Mouse (Mus musculus) heart, embryonic 12.5 days (tissue): ENCODE results near the gene Fez1. TPM values are rescaled to one million over a fixed set of nuclear protein-coding genes. Genes with fewer than 3 reads are reported as not detected.

Source experiments
- ATAC-seq: fragments of 200-750 bp; cut with Nextera tagmentation; 2 replicates; pipeline ENCODE4 v1.8.0; 2017; ENCODE audit warnings: moderate TSS enrichment, moderate library complexity; ENCODE audit not compliant: insufficient number of reproducible peaks, low FRiP score
- H3K27ac ChIP-seq: fragments of 300-500 bp; sonication (generic); 2 replicates; pipeline ENCODE4 v1.5.1; 2016; ENCODE audit warnings: mild to moderate bottlenecking, moderate library complexity; ENCODE audit not compliant: poor library complexity, severe bottlenecking
- H3K27me3 ChIP-seq: fragments of 300-500 bp; sonication (generic); replicated peaks from 2 replicates; pipeline ENCODE4 v1.6.1; 2016; ENCODE audit warnings: mild to moderate bottlenecking, moderate library complexity
- H3K36me3 ChIP-seq: fragments of 300-500 bp; sonication (generic); 2 replicates; pipeline ENCODE4 v1.6.1; 2016; ENCODE audit warnings: mild to moderate bottlenecking, moderate library complexity
- H3K4me1 ChIP-seq: fragments of 300-500 bp; sonication (generic); replicated peaks from 2 replicates; pipeline ENCODE4 v1.6.1; 2016; ENCODE audit warnings: mild to moderate bottlenecking
- H3K4me2 ChIP-seq: fragments of 300-500 bp; sonication (generic); 2 replicates; pipeline ENCODE4 v1.6.1; 2016; ENCODE audit warnings: mild to moderate bottlenecking, moderate library complexity
- H3K4me3 ChIP-seq: fragments of 300-500 bp; sonication (generic); 2 replicates; pipeline ENCODE4 v1.5.1; 2016; ENCODE audit warnings: mild to moderate bottlenecking
- H3K9ac ChIP-seq: fragments of 300-500 bp; sonication (generic); 2 replicates; pipeline ENCODE4 v1.6.1; 2016; ENCODE audit warnings: mild to moderate bottlenecking, moderate library complexity
- H3K9me3 ChIP-seq: fragments of 300-500 bp; sonication (generic); replicated peaks from 2 replicates; pipeline ENCODE4 v1.6.1; 2016; ENCODE audit warnings: mild to moderate bottlenecking, moderate library complexity
- WGBS: fragments of 180-500 bp; shearing (Covaris S2); methylation state at CpG from one replicate; pipeline ENCODE4 v1.1.7; 2016; 5-methylcytosine and 5-hydroxymethylcytosine counted together
- polyA plus RNA-seq: library from polyadenylated mRNA; unstranded; fragments of >200 nt; fragmentation: Nextera tagmentation; extraction: Ambion mirVana; gene quantifications from 2 replicates; pipeline ENCODE4 v1.2.1, GENCODE M21; 2016

The Fez1 gene
- polyA plus RNA-seq, 1 experiment from 2014 or later, result 2.0 TPM

GRCm38 (mm10) chr9:36833914-36834313 is 12.2 kb downstream of the Fez1 start:
- H3K4me1 ChIP-seq, result peaks cover 6% of the 10 kb centered on the region
- H3K27ac ChIP-seq, result no peak overlapping the region
- ATAC-seq, result no peak
- no peak overlapping the region for H3K9ac ChIP-seq
- H3K4me3 ChIP-seq, result peak overlapping the region; percentile 51; the same call in 1 of the 2 replicates
- peak overlapping the region; percentile 94 for H3K4me2 ChIP-seq
- H3K36me3 ChIP-seq, result no peaks in the 10 kb centered on the region
- H3K9me3 ChIP-seq, result no peaks in the 10 kb centered on the region
- H3K27me3 ChIP-seq, result peaks cover 20% of the 10 kb centered on the region
- 34% methylated on average over 3 of the region's 3 CpGs for WGBS

DNA sequence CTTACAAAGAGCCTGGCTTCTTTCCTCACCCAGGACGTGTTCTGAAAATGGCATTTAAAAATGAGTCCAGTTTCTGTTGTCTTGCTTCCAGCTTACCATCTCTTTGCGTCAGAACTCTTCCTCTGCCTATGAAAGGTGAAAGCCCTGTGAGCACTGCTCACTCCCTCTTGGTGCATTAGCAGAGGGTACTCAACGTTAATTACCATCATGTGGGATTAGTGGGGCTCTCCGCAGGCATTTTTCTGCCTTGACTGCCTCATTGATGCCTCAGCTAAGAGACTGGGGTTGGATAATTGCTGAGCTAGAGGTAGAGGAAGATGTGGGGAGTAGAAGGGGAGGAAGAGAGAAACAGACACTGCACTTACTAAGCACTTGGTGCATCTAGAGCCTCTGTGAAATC is 24.7 kb downstream of the Fez1 start:
- H3K27me3 ChIP-seq, result no peaks in the 10 kb centered on the region; the same call in 1 of the 2 replicates
- H3K4me1 ChIP-seq, result no peaks in the 10 kb centered on the region
- H3K9me3 ChIP-seq, result no peaks in the 10 kb centered on the region
- ATAC-seq, result no peak
- H3K36me3 ChIP-seq, result no peaks in the 10 kb centered on the region
- no peak overlapping the region for H3K27ac ChIP-seq
- no peak overlapping the region for H3K4me3 ChIP-seq
- 46% methylated on average over 4 of the region's 4 CpGs for WGBS
- no peak overlapping the region for H3K4me2 ChIP-seq
- no peak overlapping the region for H3K9ac ChIP-seq

GRCm38 (mm10) chr9:36848661-36849060 is 27.0 kb downstream of the Fez1 start:
- Histone ChIP-seq H3K4me1 (no peaks in the 10 kb centered on the region), H3K27ac (no peak overlapping the region), H3K27me3 (no peaks in the 10 kb centered on the region; the same call in 1 of the 2 replicates), H3K4me2 (no peak overlapping the region), H3K9me3 (no peaks in the 10 kb centered on the region), H3K9ac (no peak overlapping the region), H3K4me3 (no peak overlapping the region), H3K36me3 (no peaks in the 10 kb centered on the region)
- 70% methylated on average over 2 of the region's 2 CpGs for WGBS
- ATAC-seq, result no peak

DNA sequence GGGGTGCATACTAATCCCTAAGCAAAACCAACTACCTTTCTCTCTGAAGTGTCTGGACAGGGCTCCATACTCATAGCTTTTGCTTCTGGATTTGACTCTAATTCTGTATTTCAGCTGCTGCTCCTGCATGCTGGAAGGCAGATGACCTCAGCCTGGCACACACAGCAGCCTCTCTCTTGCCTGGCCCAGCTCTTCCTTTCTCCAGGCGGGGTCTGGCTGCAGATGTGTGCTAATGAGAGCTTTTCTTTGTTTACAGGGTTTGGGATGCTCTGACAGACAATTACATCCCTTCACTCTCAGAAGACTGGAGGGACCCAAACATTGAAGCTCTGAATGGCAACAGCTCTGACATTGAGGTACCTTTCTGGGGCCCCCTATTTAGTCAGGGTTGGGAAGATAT is 28.4 kb downstream of the Fez1 start:
- Histone ChIP-seq H3K4me3 (no peak overlapping the region), H3K4me1 (no peaks in the 10 kb centered on the region), H3K27me3 (no peaks in the 10 kb centered on the region; the same call in 1 of the 2 replicates), H3K36me3 (no peaks in the 10 kb centered on the region), H3K4me2 (no peak overlapping the region), H3K9ac (no peak overlapping the region), H3K27ac (no peak overlapping the region), H3K9me3 (no peaks in the 10 kb centered on the region)
- no peak for ATAC-seq
- 48% methylated on average over 1 of the region's 1 CpGs for WGBS

DNA sequence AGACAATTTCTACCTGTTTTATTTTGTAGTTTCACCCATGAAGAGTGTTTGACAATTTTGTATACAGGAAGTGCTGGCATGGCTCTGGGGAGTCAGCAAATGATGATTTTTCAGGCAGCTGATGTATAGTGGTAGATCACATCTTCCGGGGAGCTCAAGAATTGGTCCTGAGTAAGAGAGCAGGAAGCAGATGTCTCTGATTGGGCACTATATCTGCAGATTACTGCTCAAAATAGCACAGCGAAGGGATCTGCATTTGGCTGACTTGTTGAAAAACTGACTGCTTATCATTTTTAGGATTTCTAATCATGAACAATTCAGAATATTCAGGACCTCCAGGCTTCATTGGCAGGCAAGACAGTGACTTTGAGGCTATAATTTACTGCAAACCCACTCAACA is 30.5 kb downstream of the Fez1 start:
- H3K4me3 ChIP-seq, result no peak overlapping the region
- ATAC-seq, result no peak
- H3K27ac ChIP-seq, result no peak overlapping the region
- H3K9me3 ChIP-seq, result no peaks in the 10 kb centered on the region
- 71% methylated on average over 2 of the region's 2 CpGs for WGBS
- H3K9ac ChIP-seq, result no peak overlapping the region
- H3K27me3 ChIP-seq, result no peaks in the 10 kb centered on the region; the same call in 1 of the 2 replicates
- H3K36me3 ChIP-seq, result no peaks in the 10 kb centered on the region
- H3K4me1 ChIP-seq, result no peaks in the 10 kb centered on the region
- H3K4me2 ChIP-seq, result no peak overlapping the region

DNA sequence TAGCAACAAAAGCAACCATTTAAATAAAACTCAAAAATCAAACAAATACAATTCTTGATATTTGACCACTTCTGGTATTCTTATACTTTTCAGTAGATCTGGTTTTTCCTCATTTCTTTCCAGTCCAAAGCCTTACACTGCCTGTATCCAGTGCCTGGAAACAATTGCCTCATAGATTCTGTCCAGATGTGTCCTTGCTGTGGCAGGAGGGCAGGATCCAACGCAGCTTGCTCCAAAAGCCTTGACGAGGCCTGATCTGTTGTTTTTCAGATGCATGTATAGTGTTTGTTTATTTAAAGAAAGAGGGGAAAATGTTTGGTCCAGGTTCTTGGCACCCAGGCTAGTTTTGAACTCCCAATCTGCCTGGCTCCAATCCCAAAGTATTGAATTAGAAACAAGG is 34.7 kb downstream of the Fez1 start:
- no peak overlapping the region for H3K4me3 ChIP-seq
- no peaks in the 10 kb centered on the region for H3K9me3 ChIP-seq
- WGBS, result 42% methylated on average over 2 of the region's 2 CpGs
- no peaks in the 10 kb centered on the region for H3K27me3 ChIP-seq
- H3K4me2 ChIP-seq, result no peak overlapping the region
- H3K36me3 ChIP-seq, result no peaks in the 10 kb centered on the region
- no peak for ATAC-seq
- no peak overlapping the region for H3K9ac ChIP-seq
- no peaks in the 10 kb centered on the region for H3K4me1 ChIP-seq
- no peak overlapping the region for H3K27ac ChIP-seq

DNA sequence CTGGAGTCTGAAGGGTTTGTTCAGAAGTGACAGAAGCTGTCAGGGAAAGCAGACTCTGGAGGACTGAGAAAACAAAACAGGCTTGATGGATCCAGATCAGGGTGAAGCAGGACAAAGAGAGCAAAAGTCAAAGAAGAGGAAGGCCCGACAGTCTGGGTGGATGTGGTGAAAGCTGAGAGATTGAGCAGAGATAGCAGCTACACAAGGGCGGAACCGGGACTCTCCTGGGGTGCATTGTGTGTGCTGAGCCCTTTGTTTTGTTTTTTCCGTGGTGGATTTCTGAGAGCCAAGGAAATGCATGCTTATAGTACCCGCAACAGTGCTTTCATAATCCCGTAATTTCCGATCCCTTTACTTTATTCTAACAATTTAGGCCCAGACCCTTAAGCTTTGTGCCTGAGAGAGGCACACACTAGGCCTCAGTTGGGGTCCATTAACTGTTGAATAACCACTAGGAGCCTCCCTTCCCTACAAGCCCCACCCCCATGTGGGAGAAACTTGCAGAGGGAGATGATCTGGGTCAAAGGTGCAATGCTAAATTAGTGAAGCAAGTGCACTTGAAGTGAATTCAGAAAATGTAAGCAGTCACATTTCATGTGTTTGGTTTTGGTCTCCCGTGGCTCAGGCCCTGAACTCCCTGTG is 35.9 kb downstream of the Fez1 start:
- no peak overlapping the region for H3K4me2 ChIP-seq
- H3K9me3 ChIP-seq, result no peaks in the 10 kb centered on the region
- no peak overlapping the region for H3K4me3 ChIP-seq
- 28% methylated on average over 8 of the region's 8 CpGs for WGBS
- H3K4me1 ChIP-seq, result no peaks in the 10 kb centered on the region
- H3K36me3 ChIP-seq, result no peaks in the 10 kb centered on the region
- H3K27me3 ChIP-seq, result no peaks in the 10 kb centered on the region
- no peak for ATAC-seq
- no peak overlapping the region for H3K9ac ChIP-seq
- no peak overlapping the region for H3K27ac ChIP-seq

DNA sequence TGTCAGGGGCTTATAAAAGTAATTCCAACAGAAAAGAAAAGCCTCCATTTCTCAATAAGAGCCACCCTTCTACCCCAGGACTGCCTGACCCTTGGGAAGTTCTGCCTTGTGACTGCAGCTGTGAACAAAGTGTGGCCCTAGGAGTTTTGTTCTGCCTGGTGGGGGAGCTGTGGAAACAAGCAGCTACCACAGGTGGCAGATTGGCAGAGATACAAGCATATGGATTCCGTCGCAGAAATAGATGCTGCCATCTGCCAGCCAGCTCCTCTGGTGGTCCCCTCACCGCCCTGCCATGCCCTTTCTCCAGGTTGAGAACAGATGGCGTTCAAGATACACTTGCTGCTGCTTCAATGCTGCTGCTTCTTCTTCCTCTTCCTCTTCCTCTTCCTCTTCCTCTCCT is 37.0 kb downstream of the Fez1 start:
- ATAC-seq, result no peak
- Histone ChIP-seq H3K9me3 (no peaks in the 10 kb centered on the region), H3K36me3 (no peaks in the 10 kb centered on the region), H3K27me3 (no peaks in the 10 kb centered on the region), H3K27ac (no peak overlapping the region), H3K4me2 (no peak overlapping the region), H3K9ac (no peak overlapping the region), H3K4me3 (no peak overlapping the region), H3K4me1 (no peaks in the 10 kb centered on the region)
- WGBS, result 41% methylated on average over 4 of the region's 4 CpGs

DNA sequence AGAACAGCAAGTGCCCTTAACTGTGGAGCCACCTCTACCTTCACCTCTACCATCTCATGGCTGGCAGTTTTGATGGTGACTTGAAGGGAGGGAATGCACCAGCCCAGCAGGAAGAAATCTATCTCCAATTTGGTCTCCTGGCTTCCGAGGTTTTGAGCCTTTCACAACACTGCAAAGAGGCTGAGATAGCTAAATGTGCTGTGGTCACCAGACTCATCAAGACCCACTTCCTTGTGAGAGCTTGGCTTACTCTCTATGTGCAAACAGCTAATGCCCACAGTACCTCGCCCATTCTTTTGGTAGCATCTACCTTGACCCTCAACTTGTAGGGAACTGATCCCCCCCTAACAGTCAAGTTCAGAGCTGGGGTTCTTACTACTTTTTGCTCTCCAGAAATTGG is 40.9 kb downstream of the Fez1 start:
- Histone ChIP-seq H3K4me2 (no peak overlapping the region), H3K4me3 (no peak overlapping the region), H3K9ac (no peak overlapping the region), H3K27ac (no peak overlapping the region), H3K27me3 (no peaks in the 10 kb centered on the region), H3K4me1 (no peaks in the 10 kb centered on the region), H3K36me3 (no peaks in the 10 kb centered on the region), H3K9me3 (no peaks in the 10 kb centered on the region)
- ATAC-seq, result no peak
- WGBS, result 61% methylated on average over 2 of the region's 2 CpGs

DNA sequence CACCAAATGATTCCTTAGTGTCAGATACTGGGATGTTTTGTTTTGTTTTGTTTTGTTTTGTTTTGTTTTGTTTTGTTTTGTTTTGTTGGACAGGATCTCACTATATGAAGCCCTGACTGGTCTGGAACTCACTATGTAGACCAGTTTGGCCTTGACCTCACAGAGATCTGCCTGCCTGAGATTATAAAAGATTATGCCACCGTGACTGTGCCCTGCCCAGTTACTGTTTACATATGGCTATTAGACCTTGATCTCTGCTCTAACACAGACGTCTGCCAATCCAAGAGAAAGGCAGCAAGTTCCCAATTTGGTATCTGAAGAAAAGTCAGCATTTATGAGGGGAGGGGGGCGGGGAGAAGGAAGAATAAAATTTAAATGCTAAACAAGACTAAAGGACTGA is 42.0 kb downstream of the Fez1 start:
- H3K27ac ChIP-seq, result no peak overlapping the region
- H3K36me3 ChIP-seq, result no peaks in the 10 kb centered on the region
- H3K27me3 ChIP-seq, result no peaks in the 10 kb centered on the region
- no peaks in the 10 kb centered on the region for H3K9me3 ChIP-seq
- 57% methylated on average over 3 of the region's 3 CpGs for WGBS
- ATAC-seq, result no peak
- H3K4me3 ChIP-seq, result no peak overlapping the region
- H3K9ac ChIP-seq, result no peak overlapping the region
- no peak overlapping the region for H3K4me2 ChIP-seq
- no peaks in the 10 kb centered on the region for H3K4me1 ChIP-seq

GRCm38 (mm10) chr9:36864862-36865813 is 43.5 kb downstream of the Fez1 start:
- no peak overlapping the region for H3K9ac ChIP-seq
- 54% methylated on average over 4 of the region's 4 CpGs for WGBS
- H3K36me3 ChIP-seq, result no peaks in the 10 kb centered on the region
- H3K4me1 ChIP-seq, result no peaks in the 10 kb centered on the region
- H3K4me2 ChIP-seq, result no peak overlapping the region
- no peaks in the 10 kb centered on the region for H3K27me3 ChIP-seq
- no peak overlapping the region for H3K4me3 ChIP-seq
- no peaks in the 10 kb centered on the region for H3K9me3 ChIP-seq
- no peak overlapping the region for H3K27ac ChIP-seq
- ATAC-seq, result no peak
